Mouse (Mus musculus): ENCODE measurements at regions not wholly inside any gene's neighbourhood (a gene's known extent, or its start where the extent isn't known, plus 50 kb on each side); places are given as distances from the start of the nearest gene placed in this dataset.
"Not testable (repeated sequence)": the region's sequence is repeated elsewhere in the genome, so short reads cannot be mapped to it uniquely, and the experiment has no call there.

- TF ChIP-seq ZNF384 (IDR thresholded peaks at IDR 0.05; ENCODE audit: low read depth, low read length); ETS1 (IDR thresholded peaks at IDR 0.05; ENCODE audit: low read depth, low read length); EP300 (IDR thresholded peaks at IDR 0.05; ENCODE audit: low read depth in 1 of 2, low read length in 2 of 2); CTCF (IDR thresholded peaks at IDR 0.05 in 2 of 3, conservative IDR thresholded peaks at IDR 0.05 in 1 of 3; ENCODE audit: control insufficient read depth in 1 of 3, insufficient read depth in 1 of 3, low read depth in 2 of 3, low read length in 3 of 3, poor library complexity in 1 of 3, severe bottlenecking in 1 of 3): not testable (repeated sequence)
These were observed 227.4 kb downstream of the Gm15319 start for GRCm38 (mm10) chr8:20135626-20136025.
